ENCODE assay signal across 22 mouse cellular contexts in the genomic region with DNA sequence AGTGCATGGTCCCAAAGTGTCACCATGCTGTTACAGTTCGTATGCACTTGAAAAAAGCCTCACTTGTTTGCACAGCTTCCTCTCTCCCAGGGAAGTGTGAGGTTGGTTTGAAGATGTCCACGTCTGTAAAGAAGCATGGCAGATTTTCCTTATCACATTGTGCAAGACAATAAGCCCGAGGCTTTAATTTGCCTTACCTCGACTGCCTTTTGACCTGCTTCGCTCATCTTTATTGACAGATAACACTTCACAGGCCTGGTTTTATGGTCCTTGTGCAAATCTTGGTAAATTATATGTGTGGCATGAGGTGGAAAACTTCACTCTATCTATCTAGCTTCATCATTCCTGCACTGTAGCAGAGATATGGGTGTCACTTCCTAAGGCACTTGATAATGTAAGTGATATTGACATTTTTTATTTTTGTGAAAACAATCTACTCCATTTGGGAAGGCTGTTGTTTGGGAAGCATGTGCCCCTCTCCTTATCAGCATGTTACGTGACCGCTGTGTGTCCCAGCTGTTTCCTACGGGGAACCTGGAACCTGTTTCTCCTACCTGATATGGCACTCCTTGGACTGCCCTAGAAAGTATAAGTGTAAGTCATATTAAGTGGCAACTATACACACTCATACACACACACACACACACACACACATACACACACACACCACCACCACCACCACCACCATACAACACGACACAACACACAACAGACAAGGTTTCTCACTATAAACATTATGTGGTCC.
DNase-seq lines count a peak whose midpoint lies in the region; ATAC-seq and TF ChIP-seq lines count a peak whose summit lies in the region.
"Had no signal": no experiment of that assay in that cellular context is flagged by ENCODE, and none has a peak within 500 bp of the region (broad histone marks: within the 10 kb centered on the region; RNA-seq: fewer than 3 reads in every experiment).

No protein-coding gene starts in this region.

- no peak for DNase-seq in layer of hippocampus, adult 2 months (ENCODE audit: low spot score in 2 of 2)
- no peak for DNase-seq in layer of hippocampus, adult 9-10 months (ENCODE audit: low spot score)
- no peak for DNase-seq in left cerebral cortex, adult 2 months (ENCODE audit: extremely low spot score in 1 of 2, low spot score in 2 of 2)
- DNase-seq: adrenal gland, adult 2 months; adrenal gland, postnatal 10 days; adrenal gland, postnatal 25 days; cerebellum, adult 11 months; cerebellum, adult 18-20 months; cerebellum, adult 8-10 months; cerebellum, adult 9-11 months; cerebellum, postnatal 14 days; cerebellum, postnatal 36 days; embryo, embryonic 11 days had no signal

- peak overlapping the region; percentile 12 for H3K27ac ChIP-seq in layer of hippocampus, adult 2 months
- H3K27ac ChIP-seq in intestine, embryonic 15.5 days, result no peak overlapping the region
- H3K27ac ChIP-seq in intestine, postnatal 0 days (ENCODE audit: low read depth, low read length), result no peak overlapping the region
- no peak overlapping the region for H3K27ac ChIP-seq in left cerebral cortex, adult 2 months
- no peak overlapping the region for H3K27ac ChIP-seq in midbrain, embryonic 16.5 days (ENCODE audit: low read length)
- H3K27ac ChIP-seq: embryonic facial prominence, embryonic 13.5 days; embryonic facial prominence, embryonic 15.5 days; forebrain, embryonic 10.5 days; forebrain, embryonic 12.5 days had no signal

- 52% methylated on average over 9 of the region's 9 CpGs for WGBS in intestine, embryonic 15.5 days
- 42% methylated on average over 9 of the region's 9 CpGs for WGBS in intestine, postnatal 0 days
- WGBS in midbrain, embryonic 16.5 days, result 90% methylated on average over 9 of the region's 9 CpGs

- ATAC-seq in intestine, embryonic 15.5 days, result peak; percentile 83
- ATAC-seq in intestine, postnatal 0 days, result peak; percentile 49; the same call in 1 of the 2 replicates
- no peak for ATAC-seq in midbrain, embryonic 16.5 days
- ATAC-seq: forebrain, embryonic 14.5 days had no signal

- no peak overlapping the region for H3K4me2 ChIP-seq in intestine, embryonic 15.5 days (replicated peaks)
- no peak overlapping the region for H3K4me2 ChIP-seq in intestine, postnatal 0 days (replicated peaks; ENCODE audit: low read depth)
- H3K4me2 ChIP-seq in midbrain, embryonic 16.5 days (ENCODE audit: low read length), result no peak overlapping the region
- H3K4me2 ChIP-seq: embryonic facial prominence, embryonic 13.5 days; embryonic facial prominence, embryonic 15.5 days; forebrain, embryonic 12.5 days had no signal

- H3K9me3 ChIP-seq in intestine, embryonic 15.5 days, result no peaks in the 10 kb centered on the region
- no peaks in the 10 kb centered on the region for H3K9me3 ChIP-seq in intestine, postnatal 0 days (ENCODE audit: control insufficient read depth)
- no peaks in the 10 kb centered on the region for H3K9me3 ChIP-seq in midbrain, embryonic 16.5 days (replicated peaks; ENCODE audit: control insufficient read depth, low read length, poor library complexity, severe bottlenecking)
- H3K9me3 ChIP-seq: embryonic facial prominence, embryonic 13.5 days; embryonic facial prominence, embryonic 15.5 days; forebrain, embryonic 10.5 days; forebrain, embryonic 12.5 days had no signal

- H3K4me1 ChIP-seq in intestine, embryonic 15.5 days (replicated peaks), result no peaks in the 10 kb centered on the region
- H3K4me1 ChIP-seq in intestine, postnatal 0 days (replicated peaks; ENCODE audit: control insufficient read depth, insufficient read depth, low read length), result no peaks in the 10 kb centered on the region
- no peaks in the 10 kb centered on the region for H3K4me1 ChIP-seq in midbrain, embryonic 16.5 days (ENCODE audit: control insufficient read depth, insufficient read depth, low read length)
- H3K4me1 ChIP-seq: embryonic facial prominence, embryonic 13.5 days; embryonic facial prominence, embryonic 15.5 days; forebrain, embryonic 10.5 days; forebrain, embryonic 12.5 days had no signal

- H3K27me3 ChIP-seq in intestine, embryonic 15.5 days (replicated peaks), result no peaks in the 10 kb centered on the region
- H3K27me3 ChIP-seq in intestine, postnatal 0 days (replicated peaks; ENCODE audit: control insufficient read depth, insufficient read depth, low read length), result no peaks in the 10 kb centered on the region
- H3K27me3 ChIP-seq in midbrain, embryonic 16.5 days (ENCODE audit: control insufficient read depth, insufficient read depth, low read depth, low read length), result no peaks in the 10 kb centered on the region
- H3K27me3 ChIP-seq: embryonic facial prominence, embryonic 13.5 days; embryonic facial prominence, embryonic 15.5 days; forebrain, embryonic 12.5 days had no signal

- no peak for TF ChIP-seq CTCF in layer of hippocampus, adult 2 months (conservative IDR thresholded peaks at IDR 0.05)
- TF ChIP-seq CTCF in intestine, postnatal 0 days (IDR thresholded peaks at IDR 0.05; ENCODE audit: low read depth), result no peak
- no peak for TF ChIP-seq CTCF in left cerebral cortex, adult 2 months (IDR thresholded peaks at IDR 0.05)

- H3K9ac ChIP-seq in intestine, embryonic 15.5 days, result no peak overlapping the region
- H3K9ac ChIP-seq in intestine, postnatal 0 days (ENCODE audit: low read depth, low read length), result no peak overlapping the region
- H3K9ac ChIP-seq in midbrain, embryonic 16.5 days (ENCODE audit: low read depth, low read length), result no peak overlapping the region
- H3K9ac ChIP-seq: embryonic facial prominence, embryonic 13.5 days; embryonic facial prominence, embryonic 15.5 days; forebrain, embryonic 12.5 days had no signal

- intact Hi-C loops in left cerebral cortex, adult 2 months (cut with DNase I), result no loop called here

- no peaks in the 10 kb centered on the region for H3K36me3 ChIP-seq in intestine, embryonic 15.5 days
- no peaks in the 10 kb centered on the region for H3K36me3 ChIP-seq in intestine, postnatal 0 days (ENCODE audit: control insufficient read depth, insufficient read depth)
- H3K36me3 ChIP-seq in midbrain, embryonic 16.5 days (ENCODE audit: control insufficient read depth, insufficient read depth, low read length), result no peaks in the 10 kb centered on the region
- H3K36me3 ChIP-seq: embryonic facial prominence, embryonic 13.5 days; embryonic facial prominence, embryonic 15.5 days; forebrain, embryonic 10.5 days; forebrain, embryonic 12.5 days had no signal

- no peak overlapping the region for H3K4me3 ChIP-seq in layer of hippocampus, adult 2 months
- no peak overlapping the region for H3K4me3 ChIP-seq in intestine, embryonic 15.5 days (replicated peaks)
- no peak overlapping the region for H3K4me3 ChIP-seq in intestine, postnatal 0 days (ENCODE audit: low read depth, low read length)
- H3K4me3 ChIP-seq in left cerebral cortex, adult 2 months, result no peak overlapping the region
- no peak overlapping the region for H3K4me3 ChIP-seq in midbrain, embryonic 16.5 days (ENCODE audit: low read depth, low read length)
- H3K4me3 ChIP-seq: embryonic facial prominence, embryonic 13.5 days; embryonic facial prominence, embryonic 15.5 days; erythroblast, embryonic 14.5 days; forebrain, embryonic 10.5 days; forebrain, embryonic 12.5 days had no signal
